Mouse (Mus musculus): Measurements from ENCODE around the gene Erbb4. TPM values are rescaled to one million over a fixed set of nuclear protein-coding genes. Genes with fewer than 3 reads are reported as not detected.

Erbb4 gene
- polyA plus RNA-seq, 1 experiment from 2014 or later, result 17.4 TPM

DNA sequence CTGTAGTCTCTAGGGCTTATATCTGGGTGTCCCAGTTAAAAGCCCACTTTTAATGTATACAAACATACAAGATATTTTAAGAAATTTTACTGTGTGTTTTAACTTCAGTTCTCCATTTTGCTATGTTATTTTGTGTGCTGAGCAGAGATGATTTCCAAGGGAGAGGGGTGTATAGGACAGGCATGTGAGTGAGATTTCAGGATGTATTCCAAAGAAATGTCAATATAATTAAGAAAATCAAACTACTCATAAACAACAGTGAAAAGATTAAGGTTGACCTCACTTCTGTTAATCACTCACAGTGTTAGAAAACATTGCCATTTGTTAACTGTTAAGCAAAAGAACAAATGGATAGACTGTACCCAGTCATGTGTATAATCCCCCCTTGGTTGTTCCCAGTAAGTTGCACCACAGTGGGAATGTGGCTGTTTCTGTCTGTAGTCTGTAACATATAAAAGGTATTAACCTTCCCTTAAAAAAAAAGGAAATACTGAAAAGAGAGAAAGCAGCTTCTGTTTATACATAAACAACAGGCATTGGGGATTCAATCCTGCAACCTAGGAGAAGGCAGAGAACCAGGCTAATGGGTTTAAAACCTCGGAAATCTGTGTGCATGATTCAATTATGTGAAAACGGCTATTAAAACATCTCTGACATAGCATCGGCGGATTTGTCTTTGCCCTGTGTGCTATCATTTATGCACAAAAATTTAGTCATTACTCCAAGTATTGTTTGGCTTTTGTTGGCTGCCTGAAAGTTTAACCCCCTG, 84.5 kb downstream of the Erbb4 start:
- Histone ChIP-seq H3K27me3 (no peaks in the 10 kb centered on the region), H3K9me3 (no peaks in the 10 kb centered on the region), H3K27ac (0 out of 2 replicates have a peak overlapping the region, but pooled peaks have one; percentile 12), H3K4me3 (replicated peaks) (no peak overlapping the region), H3K4me1 (replicated peaks) (peaks cover 28% of the 10 kb centered on the region), H3K4me2 (replicated peaks) (no peak overlapping the region), H3K9ac (replicated peaks) (no peak overlapping the region), H3K36me3 (no peaks in the 10 kb centered on the region)
- 10% methylated on average over 4 of the region's 4 CpGs for WGBS
- 0 out of 2 replicates have a peak, but pooled peaks have one; percentile 50 for ATAC-seq

DNA sequence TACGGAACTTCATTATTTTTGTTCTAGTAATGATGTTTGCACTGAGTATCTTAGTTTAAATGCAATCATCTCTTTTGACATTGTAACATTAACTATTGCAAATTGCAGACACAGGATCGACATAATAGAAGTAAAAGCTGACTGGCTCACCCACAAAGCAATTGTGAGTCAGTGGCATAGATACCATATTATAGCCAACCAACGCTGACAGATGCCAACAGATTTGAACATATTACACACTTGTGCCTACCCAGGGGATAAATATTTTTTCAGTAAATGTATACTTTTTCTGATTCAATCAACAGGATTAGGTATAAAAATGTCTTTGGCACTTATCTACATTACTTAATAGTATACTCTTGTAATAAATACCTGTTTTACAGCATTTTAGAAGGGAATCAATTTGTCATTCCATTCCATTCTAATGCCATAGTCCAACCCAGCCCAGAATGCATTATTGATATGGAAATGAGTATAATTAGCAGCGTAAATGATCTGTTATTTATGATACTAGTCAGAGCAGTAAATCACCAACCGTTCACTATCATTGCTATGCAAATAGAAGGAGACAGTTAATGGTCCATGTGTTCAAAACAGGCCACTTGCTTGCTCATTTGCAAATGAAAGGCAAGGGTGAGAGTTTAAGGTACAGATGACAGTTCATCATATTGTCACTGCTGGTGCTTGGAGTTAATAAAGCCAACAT, 97.9 kb downstream of the Erbb4 start:
- no peak overlapping the region for H3K4me2 ChIP-seq (replicated peaks)
- H3K4me3 ChIP-seq (replicated peaks), result no peak overlapping the region
- H3K4me1 ChIP-seq (replicated peaks), result 0 out of 2 replicates have a peak, but pooled peaks cover 3% of the 10 kb centered on the region
- no peak overlapping the region for H3K9ac ChIP-seq (replicated peaks)
- no peak overlapping the region for H3K27ac ChIP-seq
- WGBS, result 57% methylated on average over 5 of the region's 5 CpGs
- no peak for ATAC-seq
- H3K36me3 ChIP-seq, result no peaks in the 10 kb centered on the region
- H3K9me3 ChIP-seq, result no peaks in the 10 kb centered on the region
- no peaks in the 10 kb centered on the region for H3K27me3 ChIP-seq

DNA sequence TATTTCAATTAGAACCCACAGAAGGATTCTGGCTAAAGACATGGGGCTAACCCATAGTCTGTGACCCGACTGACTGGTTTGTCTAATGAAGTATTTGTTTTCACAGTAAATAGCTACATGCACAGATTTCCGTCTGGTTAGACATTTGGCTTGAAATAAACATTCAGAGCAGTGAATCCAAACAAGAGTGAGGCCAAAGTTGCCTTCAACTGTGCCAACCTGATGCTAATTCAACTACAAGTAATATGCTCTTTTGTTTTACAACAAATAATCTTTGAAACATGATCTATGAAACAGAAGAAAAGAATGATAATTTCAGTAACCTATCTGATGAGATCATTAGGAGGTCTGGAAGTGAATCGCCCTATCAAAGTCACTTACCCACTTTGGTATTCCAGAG, 106.5 kb downstream of the Erbb4 start:
- Histone ChIP-seq H3K27me3 (no peaks in the 10 kb centered on the region), H3K9ac (replicated peaks) (no peak overlapping the region), H3K36me3 (no peaks in the 10 kb centered on the region), H3K9me3 (no peaks in the 10 kb centered on the region), H3K4me3 (replicated peaks) (no peak overlapping the region), H3K4me1 (replicated peaks) (no peaks in the 10 kb centered on the region), H3K27ac (no peak overlapping the region), H3K4me2 (replicated peaks) (no peak overlapping the region)
- ATAC-seq, result no peak
- WGBS, result 89% methylated on average over 3 of the region's 3 CpGs

DNA sequence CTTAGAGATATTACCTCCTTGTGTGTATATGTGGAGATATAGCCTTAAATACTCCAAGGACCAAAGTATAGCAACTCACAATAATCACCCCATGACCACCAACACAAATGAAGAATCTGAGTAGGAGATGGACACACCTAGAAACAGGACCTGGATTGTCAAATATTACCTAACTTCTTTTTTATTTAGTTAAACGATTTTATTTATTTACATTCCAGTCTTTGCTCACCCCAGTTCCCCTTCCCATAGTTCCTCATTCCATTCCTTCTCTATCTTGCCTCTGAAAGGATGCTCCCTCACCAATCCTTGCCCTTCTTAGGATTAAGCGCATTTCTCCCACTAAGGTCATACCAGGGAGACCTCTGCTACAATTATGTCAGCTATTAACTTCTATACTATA, 128.6 kb downstream of the Erbb4 start:
- Histone ChIP-seq H3K9me3 (no peaks in the 10 kb centered on the region), H3K4me2 (replicated peaks) (no peak overlapping the region), H3K4me1 (replicated peaks) (no peaks in the 10 kb centered on the region), H3K9ac (replicated peaks) (no peak overlapping the region), H3K27me3 (no peaks in the 10 kb centered on the region), H3K36me3 (no peaks in the 10 kb centered on the region), H3K4me3 (replicated peaks) (no peak overlapping the region), H3K27ac (no peak overlapping the region)
- ATAC-seq, result no peak
- 93% methylated on average over 2 of the region's 2 CpGs for WGBS

DNA sequence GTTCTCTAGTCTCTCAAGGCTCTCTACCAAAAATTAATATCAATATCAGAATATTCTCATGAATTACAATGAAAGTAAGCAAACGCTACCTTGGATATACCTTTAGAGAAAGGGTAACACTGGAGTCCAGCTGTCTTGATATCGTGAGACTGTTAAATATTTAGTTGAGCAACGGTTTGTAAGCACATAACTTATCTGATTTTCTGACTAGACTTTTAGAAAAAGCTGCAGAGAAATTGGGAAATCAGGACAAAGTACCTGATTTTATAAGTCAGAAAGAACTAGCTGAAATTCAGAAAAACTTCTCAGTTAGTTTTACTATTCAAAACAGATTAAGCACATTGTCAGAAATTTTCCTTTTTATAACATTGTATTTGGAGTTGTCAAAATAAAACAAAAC, 129.3 kb downstream of the Erbb4 start:
- no peak for ATAC-seq
- Histone ChIP-seq H3K36me3 (no peaks in the 10 kb centered on the region), H3K27ac (no peak overlapping the region), H3K4me3 (replicated peaks) (no peak overlapping the region), H3K4me2 (replicated peaks) (no peak overlapping the region), H3K9me3 (no peaks in the 10 kb centered on the region), H3K9ac (replicated peaks) (no peak overlapping the region), H3K27me3 (no peaks in the 10 kb centered on the region), H3K4me1 (replicated peaks) (peaks cover 3% of the 10 kb centered on the region)
- 89% methylated on average over 3 of the region's 3 CpGs for WGBS

DNA sequence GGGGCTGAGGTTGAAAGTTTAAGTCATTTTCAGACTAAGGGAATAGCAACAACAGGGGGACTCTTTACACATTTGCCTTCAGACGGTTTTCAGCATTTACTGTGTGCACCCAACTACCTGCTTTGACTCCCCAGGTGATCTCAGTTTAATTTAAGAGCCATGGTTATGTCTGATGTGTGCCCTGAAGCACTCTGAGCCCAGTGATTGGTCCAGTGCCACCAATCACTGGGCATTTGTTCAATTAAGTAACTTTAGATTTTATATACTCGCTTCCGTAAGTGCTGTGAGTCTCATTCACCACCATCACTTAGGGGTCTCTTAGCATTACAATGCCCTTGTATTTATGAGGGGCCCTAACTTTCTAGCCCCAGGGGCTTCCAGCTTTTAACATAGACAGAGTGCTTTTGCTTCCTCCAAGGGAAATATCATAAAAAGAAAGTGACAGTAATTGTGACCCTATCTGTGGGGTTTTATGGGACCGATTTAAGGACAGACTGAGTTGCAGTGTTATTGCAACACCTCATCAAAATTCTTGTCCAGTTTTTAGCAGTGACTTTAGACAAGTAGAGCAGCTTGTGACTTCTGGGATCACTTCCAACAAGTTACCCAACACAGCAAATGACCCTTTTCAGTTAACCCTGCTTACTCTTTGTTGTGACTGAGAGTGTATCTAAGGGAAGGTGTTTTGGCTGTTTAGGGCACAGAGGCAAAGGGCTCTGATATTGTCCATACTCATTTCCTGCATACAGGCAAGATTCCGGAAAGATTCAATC, 134.3 kb downstream of the Erbb4 start:
- 66% methylated on average over 5 of the region's 5 CpGs for WGBS
- no peak for ATAC-seq
- no peak overlapping the region for H3K4me3 ChIP-seq (replicated peaks)

DNA sequence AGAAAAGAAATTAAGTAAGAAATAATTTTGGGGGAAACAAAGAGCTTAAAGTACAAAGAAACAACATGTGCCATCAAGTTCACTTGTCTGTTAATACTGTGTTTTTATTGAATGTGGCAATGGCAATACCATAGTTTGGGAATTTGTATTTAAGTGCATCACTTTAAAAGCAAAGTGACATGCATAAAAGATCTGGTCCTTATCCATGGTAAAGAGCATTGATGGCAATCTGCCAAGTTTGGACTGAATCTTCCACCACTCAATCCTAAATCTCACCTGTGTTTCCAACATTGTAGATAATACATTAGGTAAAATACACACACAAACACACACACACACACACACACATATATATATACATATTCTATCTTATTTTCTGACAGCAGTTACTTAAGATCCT, 143.7 kb downstream of the Erbb4 start:
- H3K36me3 ChIP-seq, result no peaks in the 10 kb centered on the region
- H3K9me3 ChIP-seq, result no peaks in the 10 kb centered on the region
- no peak overlapping the region for H3K27ac ChIP-seq
- H3K4me2 ChIP-seq (replicated peaks), result no peak overlapping the region
- no peak for ATAC-seq
- no peak overlapping the region for H3K4me3 ChIP-seq (replicated peaks)
- H3K4me1 ChIP-seq (replicated peaks), result peaks cover 8% of the 10 kb centered on the region
- no peaks in the 10 kb centered on the region for H3K27me3 ChIP-seq
- H3K9ac ChIP-seq (replicated peaks), result no peak overlapping the region

More for the DNA sequence above, 134.3 kb downstream of the Erbb4 start:
- Histone ChIP-seq H3K36me3 (no peaks in the 10 kb centered on the region), H3K27ac (no peak overlapping the region), H3K27me3 (no peaks in the 10 kb centered on the region), H3K4me2 (replicated peaks) (no peak overlapping the region), H3K4me1 (replicated peaks) (peaks cover 7% of the 10 kb centered on the region), H3K9me3 (no peaks in the 10 kb centered on the region), H3K9ac (replicated peaks) (no peak overlapping the region)

DNA sequence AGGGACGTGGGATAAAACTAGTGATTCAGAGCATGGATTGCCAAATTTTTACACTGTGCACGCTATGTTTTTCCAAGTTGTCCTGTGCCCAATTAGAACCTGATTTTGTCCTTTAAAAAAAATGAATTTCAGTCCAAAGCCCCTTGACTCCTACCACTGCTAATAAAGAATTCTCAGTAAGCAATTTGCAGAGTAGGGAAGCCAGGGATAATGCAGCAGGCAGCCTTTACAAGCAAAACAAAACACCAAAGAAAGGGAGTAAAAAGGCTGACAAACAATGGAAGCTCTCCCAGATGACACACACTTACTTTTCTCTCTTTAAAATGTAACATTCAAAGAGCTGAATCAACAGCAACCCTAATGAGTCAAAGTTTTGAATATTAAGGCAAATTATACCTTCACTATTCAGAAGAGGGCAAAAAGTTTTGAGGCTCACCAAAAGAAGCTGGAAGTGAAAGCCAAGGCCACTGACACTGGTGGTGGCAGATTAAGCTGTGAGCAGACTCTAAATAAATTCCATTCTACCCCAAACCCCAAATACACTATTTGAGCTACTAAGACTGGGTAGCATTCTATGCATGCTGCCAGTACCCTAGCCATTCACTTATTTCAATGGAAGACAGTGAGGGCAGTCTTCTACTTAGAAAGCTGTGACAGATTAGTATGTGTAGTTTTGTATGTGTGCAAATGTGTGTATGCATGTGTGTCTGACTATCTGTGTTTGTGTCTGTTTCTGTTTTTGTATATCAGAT, 146.3 kb downstream of the Erbb4 start:
- Histone ChIP-seq H3K9ac (replicated peaks) (no peak overlapping the region), H3K4me1 (replicated peaks) (peaks cover 11% of the 10 kb centered on the region), H3K27ac (0 out of 2 replicates have a peak overlapping the region, but pooled peaks have one; percentile 35), H3K27me3 (no peaks in the 10 kb centered on the region), H3K4me3 (replicated peaks) (no peak overlapping the region), H3K4me2 (replicated peaks) (no peak overlapping the region), H3K9me3 (no peaks in the 10 kb centered on the region), H3K36me3 (no peaks in the 10 kb centered on the region)
- ATAC-seq, result 0 out of 2 replicates have a peak, but pooled peaks have one; percentile 34
- 28% methylated on average over 2 of the region's 2 CpGs for WGBS

DNA sequence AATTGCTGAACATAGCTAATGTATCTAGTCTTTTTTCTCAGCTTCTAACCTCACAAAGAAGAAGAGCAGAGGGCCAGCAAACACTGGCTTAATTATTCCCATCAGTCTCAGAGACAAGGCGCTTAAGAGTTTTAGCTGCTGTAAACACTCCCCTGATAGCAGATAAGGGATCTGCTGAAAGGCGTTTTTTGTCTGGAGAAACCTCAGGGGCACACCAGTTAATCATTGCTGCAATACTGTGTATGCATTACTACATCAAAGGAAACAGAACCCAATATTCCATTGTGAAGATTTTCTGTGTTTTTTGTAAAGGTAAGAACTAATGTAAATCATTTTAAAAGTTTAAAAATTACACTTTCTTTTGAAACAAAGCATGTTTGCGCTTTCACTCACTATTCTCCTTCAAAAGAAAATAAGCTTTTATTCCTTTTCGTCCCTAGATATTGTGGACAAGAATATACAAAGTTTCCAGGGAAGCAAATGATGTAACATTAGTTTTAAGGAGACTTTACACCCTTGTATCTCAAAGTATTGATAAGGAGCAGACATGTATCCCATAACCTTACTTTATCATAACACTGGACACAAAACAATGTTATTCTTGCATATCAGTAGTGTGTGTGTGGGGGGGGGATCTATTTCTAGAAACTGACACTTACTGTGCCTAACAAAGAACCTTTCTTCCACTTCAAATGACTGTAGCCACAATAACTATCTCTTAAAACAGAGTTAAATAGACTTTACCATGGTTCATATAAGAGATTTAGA, 150.9 kb downstream of the Erbb4 start:
- no peak for ATAC-seq
- no peak overlapping the region for H3K4me2 ChIP-seq (replicated peaks)
- 47% methylated on average over 4 of the region's 4 CpGs for WGBS
- no peaks in the 10 kb centered on the region for H3K36me3 ChIP-seq
- no peaks in the 10 kb centered on the region for H3K9me3 ChIP-seq
- H3K27me3 ChIP-seq, result no peaks in the 10 kb centered on the region
- no peak overlapping the region for H3K9ac ChIP-seq (replicated peaks)
- H3K4me3 ChIP-seq (replicated peaks), result no peak overlapping the region
- no peak overlapping the region for H3K27ac ChIP-seq
- peaks cover 13% of the 10 kb centered on the region for H3K4me1 ChIP-seq (replicated peaks)

DNA sequence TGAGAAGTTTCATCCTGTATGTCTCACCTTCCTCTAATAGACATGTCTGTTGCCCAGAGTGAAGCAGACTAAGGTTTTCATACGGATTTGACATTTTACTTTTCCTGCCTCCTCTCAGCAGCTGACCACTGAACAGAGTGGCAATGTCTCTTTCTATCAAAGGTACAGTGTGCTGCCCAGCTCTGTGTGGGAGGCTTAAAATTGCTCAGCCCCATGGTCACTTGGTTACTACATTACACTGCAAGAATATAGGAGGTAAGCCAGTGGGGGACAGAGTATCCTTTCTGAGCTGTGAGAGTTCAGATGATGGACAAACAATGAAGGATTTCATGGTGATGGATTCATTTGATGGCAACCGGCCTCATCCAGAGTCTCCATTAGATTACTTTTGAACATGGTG, 152.4 kb downstream of the Erbb4 start:
- Histone ChIP-seq H3K9me3 (no peaks in the 10 kb centered on the region), H3K4me3 (replicated peaks) (no peak overlapping the region), H3K9ac (replicated peaks) (no peak overlapping the region), H3K4me1 (replicated peaks) (peaks cover 6% of the 10 kb centered on the region; the same call in 1 of the 2 replicates), H3K27ac (no peak overlapping the region), H3K36me3 (no peaks in the 10 kb centered on the region), H3K4me2 (replicated peaks) (no peak overlapping the region), H3K27me3 (no peaks in the 10 kb centered on the region)
- ATAC-seq, result 0 out of 2 replicates have a peak, but pooled peaks have one; percentile 60
- 33% methylated on average over 2 of the region's 2 CpGs for WGBS

DNA sequence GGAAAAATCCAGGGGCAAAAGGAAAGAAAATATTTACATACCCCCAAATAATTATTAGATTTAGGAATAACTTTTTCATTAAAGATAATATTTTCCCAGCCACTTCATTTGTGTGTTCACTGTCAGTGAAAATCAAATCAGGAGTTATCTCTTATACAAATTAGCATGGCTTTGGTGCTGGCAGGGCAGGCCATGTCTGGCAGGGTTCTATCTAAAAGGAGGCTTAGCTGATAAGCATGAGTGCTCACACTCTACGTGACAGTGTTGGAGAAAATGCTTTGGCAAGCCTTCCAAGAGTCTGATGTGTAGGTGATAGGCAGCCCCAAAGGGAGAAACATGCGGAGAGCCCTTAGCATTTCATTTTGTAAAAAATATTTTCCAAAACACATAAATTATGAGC, 164.7 kb downstream of the Erbb4 start:
- no peak overlapping the region for H3K9ac ChIP-seq (replicated peaks)
- H3K4me2 ChIP-seq (replicated peaks), result no peak overlapping the region
- 35% methylated on average over 2 of the region's 2 CpGs for WGBS
- no peaks in the 10 kb centered on the region for H3K9me3 ChIP-seq
- H3K4me3 ChIP-seq (replicated peaks), result no peak overlapping the region
- no peak overlapping the region for H3K27ac ChIP-seq
- no peaks in the 10 kb centered on the region for H3K27me3 ChIP-seq
- no peaks in the 10 kb centered on the region; the same call in 1 of the 2 replicates for H3K4me1 ChIP-seq (replicated peaks)
- H3K36me3 ChIP-seq, result no peaks in the 10 kb centered on the region
- no peak for ATAC-seq

Data from midbrain, embryonic 13.5 days (tissue).